Mouse (Mus musculus): ENCODE measurements around the gene Cdh3. TPM values are rescaled to one million over a fixed set of nuclear protein-coding genes. Genes with fewer than 3 reads are reported as not detected.

Gene Cdh3
- not detected in 2 replicates for total RNA-seq (2017)

DNA sequence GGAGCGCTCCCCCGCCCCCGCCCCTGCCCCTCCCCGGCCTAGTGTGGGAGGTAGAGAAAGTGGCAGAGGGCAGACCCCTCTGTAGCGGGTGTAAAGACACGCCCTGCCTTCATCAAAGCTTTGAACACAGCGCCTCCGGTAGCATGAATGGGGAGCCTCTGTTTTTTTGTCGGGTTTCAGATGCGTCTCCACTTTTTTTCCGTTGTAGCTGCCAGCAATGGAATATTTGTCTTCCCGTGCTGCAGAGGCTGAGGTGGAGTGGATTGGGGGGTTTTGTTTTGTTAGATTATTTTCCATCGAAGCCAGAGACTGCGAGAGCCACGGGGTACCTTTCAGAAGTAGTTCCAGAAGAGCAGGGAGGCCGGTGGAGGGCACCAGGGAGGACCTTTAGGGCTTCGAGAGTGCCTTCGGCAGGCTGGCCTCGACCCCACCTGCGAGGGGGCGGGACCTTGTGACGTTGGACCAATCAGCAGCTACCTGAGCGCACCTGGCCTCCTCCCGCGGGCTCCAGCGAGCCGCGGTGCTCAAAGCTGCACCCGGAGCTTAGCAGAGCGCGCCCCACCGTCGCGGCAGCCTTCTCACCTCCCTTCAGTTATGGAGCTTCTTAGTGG, at the start of gene Cdh3:
Gene Cdh3 (plus strand): TSS at position 527 of the 611 bp plus-strand sequence.
- no peak for ATAC-seq (ENCODE audit: extremely low read depth, insufficient number of reproducible peaks, low FRiP score, poor library complexity, severe bottlenecking)

DNA sequence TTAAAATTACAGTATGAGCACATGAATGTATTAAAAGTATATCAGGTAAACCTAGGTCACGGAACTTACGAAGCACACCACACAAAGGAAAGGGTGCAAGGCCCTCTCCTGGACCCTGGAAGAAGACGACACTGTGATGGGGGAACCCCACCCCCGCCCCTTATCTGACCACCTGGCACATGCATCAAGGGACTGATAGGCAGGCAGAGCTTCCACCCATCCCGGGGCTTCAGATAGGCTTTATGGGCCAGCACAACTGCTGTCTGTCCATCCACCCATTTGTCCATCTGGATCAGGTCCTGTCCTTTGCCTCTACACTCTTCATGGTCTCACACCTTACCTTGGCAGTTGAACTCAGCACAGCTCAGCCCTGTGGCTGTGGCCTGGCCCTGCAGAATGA, 48.6 kb upstream of the Cdh3 start:
- ATAC-seq (ENCODE audit: extremely low read depth, insufficient number of reproducible peaks, low FRiP score, poor library complexity, severe bottlenecking) = no peak

DNA sequence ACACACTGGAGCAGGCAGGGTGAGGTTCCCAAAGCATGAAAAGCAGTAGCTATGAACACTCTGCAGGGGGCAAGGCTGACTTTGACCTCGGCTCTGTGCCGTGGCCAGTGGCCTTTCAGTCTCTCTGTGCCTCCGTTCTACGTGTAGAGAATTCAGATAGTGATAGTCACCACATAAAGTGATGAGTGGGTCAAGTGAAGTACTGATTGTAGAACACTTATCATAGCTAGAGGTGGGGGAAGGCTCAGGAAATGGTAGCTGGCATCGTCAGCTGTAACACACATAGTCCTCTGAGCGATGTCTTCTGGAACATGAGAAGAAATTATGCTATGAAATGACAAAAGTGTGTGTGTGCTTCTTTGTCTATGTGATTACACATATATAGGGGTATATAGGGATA, 46.9 kb upstream of the Cdh3 start:
- no peak for ATAC-seq (ENCODE audit: extremely low read depth, insufficient number of reproducible peaks, low FRiP score, poor library complexity, severe bottlenecking)

DNA sequence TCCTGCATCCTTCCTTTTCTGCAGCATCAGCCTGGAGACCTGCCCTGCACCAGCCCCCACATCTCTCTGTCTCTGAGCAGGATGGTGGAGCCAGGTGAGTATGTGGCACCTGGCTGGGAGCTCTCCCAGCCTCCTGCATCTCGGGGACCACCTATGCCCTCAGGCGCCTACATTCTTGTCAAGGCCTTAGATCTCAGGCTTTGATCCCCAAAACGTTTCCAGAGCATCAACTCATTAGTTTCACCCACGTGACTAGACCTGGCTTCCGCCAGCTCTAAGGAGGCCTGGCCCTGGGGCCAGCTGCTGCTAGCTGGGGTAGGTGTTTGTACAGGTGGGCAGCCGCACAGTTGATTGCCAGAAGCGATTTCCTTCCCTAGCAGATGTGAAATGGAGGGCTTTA, 41.2 kb upstream of the Cdh3 start:
- no peak for ATAC-seq (ENCODE audit: extremely low read depth, insufficient number of reproducible peaks, low FRiP score, poor library complexity, severe bottlenecking)

DNA sequence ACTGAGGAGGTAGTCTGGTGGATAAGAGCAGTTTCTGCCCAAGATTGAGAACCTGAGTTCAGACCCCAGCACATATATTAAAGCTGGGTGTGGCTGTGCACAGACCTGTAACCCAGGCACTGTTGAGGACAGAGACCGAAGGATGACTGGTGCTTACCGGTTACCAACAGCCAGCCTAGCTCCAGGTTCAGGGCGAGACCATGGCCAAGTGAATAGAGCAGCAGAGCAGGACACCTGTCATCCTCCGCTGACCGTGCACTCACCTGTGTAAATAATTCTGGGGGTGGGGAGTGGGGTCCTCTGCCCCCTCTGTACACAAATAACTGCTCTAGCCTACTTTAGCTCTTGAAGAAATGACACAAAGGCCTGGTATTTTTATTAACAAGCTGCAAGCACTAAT, 36.7 kb upstream of the Cdh3 start:
- ATAC-seq (ENCODE audit: extremely low read depth, insufficient number of reproducible peaks, low FRiP score, poor library complexity, severe bottlenecking) = no peak

DNA sequence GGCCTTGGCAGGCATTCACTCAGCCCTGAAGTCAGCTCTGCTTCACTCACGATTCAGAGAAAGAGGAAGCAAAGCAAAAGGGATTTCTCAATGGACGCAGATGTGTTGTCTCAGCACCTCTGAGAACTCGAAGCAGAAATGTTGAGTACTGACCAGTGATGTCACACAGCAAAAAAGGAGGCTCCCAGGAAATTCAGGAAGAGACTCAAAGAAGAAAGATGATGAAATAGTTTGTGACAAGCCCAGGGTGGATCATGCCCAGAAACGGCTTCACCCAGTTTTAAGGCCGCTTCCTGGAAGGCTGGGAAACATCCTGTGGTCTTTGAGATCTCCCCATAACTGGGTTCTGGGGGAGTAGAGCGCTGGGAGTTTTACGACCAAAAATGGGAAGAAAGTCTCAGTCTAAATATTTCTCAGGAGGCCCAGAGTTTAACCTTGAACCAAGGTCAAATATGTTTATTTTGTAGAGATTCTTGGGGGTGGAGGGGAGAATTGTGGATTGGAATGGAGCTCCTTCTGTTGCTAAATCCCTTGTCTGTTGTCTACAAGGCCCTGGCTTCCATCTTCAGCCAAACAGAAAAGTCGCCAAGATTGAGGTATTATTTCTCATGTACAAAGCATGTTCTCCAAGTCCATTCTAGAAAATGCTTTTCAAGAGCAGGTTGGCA, 10.5 kb upstream of the Cdh3 start, which contains the start of gene 6030452D12Rik:
Gene 6030452D12Rik (plus strand): TSS at position 505 of the 668 bp plus-strand sequence.
- no peak for ATAC-seq (ENCODE audit: extremely low read depth, insufficient number of reproducible peaks, low FRiP score, poor library complexity, severe bottlenecking)

DNA sequence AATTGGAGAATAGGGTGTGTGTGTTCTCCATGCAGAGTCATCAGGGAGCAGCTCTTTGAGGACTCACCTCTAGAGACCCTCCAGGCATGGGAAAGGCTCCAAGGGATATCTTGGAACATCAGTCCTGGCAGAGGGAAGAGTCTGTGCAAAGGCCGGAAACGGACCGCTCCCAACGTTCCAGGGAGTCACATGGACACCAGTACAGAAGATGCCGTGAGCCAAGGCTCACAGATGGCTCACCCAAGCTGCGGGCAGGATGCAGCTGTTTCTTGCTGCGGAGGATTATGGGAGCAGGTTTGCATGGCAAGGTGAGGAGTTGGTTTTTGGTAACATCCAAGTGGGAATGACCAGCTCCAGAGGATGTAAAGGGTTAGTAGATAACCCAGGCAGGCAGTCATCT, 6.5 kb upstream of the Cdh3 start:
- no peak for ATAC-seq (ENCODE audit: extremely low read depth, insufficient number of reproducible peaks, low FRiP score, poor library complexity, severe bottlenecking)

DNA sequence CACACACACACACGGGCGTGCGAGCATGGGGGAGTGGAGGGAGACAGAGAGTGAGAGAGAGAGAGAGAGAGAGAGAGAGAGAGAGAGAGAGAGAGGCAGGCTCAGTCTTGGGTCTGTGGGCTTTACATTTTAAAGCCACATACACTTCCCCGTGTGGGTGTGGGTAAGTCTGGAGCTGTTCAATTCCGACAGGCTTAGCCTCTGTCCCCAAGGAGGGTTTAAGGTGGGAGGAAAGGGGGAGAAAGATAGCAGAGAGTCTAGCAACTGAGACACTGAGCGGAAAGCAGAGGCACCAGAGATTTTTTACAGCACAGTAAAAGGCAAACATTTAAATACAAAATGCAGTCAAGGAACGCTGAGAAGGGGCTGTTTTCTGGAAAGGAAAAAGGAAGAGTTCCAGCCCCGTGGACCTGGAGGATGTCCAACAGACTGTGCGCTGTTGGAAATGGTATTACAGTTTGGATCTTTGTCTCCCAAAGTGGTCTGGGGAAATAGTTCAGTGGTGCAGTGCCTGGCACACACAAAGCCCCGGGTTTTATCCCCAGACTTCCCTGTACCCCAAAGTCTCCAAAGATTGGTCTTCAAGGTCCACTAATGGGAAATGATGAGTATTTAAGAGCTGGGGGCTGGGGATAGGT, 5.2 kb upstream of the Cdh3 start:
- no peak for ATAC-seq (ENCODE audit: extremely low read depth, insufficient number of reproducible peaks, low FRiP score, poor library complexity, severe bottlenecking)

DNA sequence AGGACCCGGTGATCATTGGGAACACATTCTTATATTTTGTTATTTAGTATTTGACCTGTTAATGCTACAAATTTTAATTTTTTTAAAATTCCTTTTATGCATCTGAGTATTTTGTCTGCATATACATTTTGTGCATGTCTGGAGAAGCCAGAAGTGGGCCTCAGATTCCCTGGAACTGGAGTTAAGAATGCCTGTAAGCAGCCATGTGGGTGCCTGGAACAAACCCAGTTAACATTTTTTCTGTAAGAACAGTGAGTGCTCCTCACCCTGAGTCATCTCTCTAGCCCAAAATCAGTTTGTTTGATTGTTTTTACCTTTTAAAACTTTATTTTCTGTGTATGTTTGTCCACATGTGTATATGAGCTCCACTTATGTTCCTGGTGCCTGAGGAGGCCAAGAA, 4.6 kb upstream of the Cdh3 start:
- no peak for ATAC-seq (ENCODE audit: extremely low read depth, insufficient number of reproducible peaks, low FRiP score, poor library complexity, severe bottlenecking)

DNA sequence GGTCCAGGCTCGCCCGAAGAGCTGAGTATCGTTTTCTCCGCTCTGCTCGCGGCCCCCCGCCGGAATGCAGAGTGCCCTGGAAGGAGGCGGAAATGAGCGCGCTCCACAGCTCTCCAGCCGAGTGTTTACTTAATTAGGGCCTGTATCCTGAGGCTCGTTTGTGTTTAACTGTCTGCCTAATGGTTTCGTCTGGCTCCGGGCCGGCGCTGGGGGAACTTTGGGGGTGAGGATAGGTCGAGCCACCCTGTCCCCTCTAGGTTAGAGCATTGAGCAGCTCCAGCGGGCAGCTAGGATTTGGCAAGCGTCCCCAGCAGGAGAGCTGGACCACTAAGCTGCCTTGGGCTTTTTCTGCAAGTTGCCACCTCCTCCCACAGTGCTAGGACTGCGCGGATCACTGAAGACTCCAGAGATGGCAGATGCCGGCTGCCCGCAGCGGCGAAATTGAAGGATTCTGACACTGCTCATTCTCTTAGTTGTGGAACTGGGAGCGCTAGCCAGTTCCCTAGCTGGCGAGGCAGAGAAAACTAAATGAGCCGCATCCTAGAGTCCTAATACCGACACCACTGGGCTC, 2.8 kb upstream of the Cdh3 start:
- ATAC-seq (ENCODE audit: extremely low read depth, insufficient number of reproducible peaks, low FRiP score, poor library complexity, severe bottlenecking) = no peak

DNA sequence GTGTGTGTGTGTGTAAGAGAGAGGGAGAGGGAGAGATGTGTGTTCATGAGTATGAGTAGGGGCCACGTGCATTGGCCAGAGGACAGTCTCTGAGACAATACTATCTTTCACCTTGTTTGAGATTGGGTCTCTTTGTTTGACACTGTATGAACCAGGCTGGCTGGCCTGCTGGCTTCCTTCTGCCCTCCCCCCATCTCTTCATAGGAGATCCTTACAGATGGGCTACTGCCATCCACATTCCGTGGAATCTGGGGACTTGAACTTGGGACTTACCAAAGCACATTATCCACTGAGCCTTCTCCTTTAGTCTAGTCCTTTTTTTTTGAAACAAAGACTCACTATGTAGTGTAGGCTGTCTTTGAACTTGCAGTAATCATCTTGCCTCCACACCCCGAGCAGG, 2.2 kb upstream of the Cdh3 start:
- no peak for ATAC-seq (ENCODE audit: extremely low read depth, insufficient number of reproducible peaks, low FRiP score, poor library complexity, severe bottlenecking)

DNA sequence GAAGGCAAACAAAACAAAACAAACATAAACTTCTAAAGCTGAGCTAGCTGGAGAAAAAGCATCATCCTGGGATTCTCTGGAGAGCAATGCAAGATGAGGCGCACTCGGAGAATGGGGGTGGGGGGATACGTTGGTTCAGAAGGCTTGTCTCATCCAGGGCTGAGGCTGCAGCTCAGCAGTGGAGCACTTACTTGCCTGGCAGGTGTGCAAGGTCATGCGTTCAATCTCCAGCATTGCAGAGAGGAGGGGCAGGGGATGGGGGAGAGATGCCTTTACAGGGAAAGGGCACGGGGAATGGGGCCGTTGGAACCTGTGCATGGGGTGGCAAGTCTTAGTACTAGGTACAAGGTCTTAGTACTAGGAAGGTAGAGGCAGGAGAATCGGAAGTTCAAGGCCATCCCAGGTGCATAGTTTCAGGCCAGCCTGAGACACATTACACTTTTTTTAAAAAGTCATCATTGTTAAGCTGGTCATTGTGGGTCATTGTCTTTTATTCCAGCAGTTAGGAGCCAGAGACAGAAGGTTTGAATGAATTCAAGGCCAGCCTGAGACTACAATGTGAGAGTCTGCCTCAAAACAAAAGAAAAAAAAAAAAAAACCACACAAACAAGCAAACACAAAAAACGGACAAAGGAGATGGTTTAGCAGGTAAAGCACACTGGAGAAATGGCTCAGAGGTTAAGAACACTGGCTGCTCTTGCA, 1.5 kb upstream of the Cdh3 start:
- ATAC-seq (ENCODE audit: extremely low read depth, insufficient number of reproducible peaks, low FRiP score, poor library complexity, severe bottlenecking) = no peak

DNA sequence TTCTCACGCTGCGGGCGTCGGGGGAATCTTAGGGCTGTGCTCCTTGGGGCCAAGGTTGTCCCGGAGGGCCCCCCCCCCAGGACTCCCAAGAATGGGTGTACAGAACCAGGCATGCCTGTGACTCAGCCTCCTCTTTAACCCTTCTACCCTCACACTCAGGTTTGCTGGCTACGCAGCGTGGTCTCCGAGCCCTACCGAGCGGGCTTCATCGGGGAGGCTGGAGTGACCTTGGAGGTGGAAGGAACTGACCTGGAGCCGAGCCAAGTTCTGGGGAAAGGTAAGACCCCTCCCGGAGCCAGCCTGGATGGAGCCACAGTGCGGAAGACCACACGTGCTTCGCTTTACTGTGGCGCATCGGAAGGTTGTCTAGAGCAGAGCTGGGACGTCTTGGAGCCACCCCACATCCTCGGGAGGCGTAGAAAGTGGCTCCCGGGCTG, 392 bp downstream of the Cdh3 start:
- no peak for ATAC-seq (ENCODE audit: extremely low read depth, insufficient number of reproducible peaks, low FRiP score, poor library complexity, severe bottlenecking)

DNA sequence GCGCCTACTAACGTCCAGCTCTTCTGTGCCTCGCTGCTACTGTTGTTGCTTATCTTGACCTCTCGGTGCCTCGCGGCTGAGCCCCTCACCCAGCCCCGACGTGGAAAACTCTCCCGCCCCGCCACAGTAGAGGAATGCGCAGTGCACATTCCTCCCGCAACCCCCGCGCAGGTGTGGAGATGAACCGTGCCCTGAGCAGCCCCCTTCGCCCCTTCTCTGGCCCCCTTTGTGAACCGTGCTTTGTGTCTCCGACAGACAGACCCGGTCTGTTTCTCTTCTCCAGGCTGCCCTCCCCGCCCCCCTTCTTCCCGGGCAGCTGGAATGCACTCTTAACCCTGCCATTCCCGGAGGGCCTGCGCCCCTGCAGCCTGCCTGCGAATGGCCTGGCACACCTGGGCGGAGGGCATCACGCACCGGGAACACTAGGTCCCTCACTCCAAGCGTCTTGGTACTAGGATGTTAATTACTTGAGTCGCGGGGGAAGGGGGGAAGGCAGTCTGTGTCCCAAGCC, 895 bp downstream of the Cdh3 start:
- no peak for ATAC-seq (ENCODE audit: extremely low read depth, insufficient number of reproducible peaks, low FRiP score, poor library complexity, severe bottlenecking)

DNA sequence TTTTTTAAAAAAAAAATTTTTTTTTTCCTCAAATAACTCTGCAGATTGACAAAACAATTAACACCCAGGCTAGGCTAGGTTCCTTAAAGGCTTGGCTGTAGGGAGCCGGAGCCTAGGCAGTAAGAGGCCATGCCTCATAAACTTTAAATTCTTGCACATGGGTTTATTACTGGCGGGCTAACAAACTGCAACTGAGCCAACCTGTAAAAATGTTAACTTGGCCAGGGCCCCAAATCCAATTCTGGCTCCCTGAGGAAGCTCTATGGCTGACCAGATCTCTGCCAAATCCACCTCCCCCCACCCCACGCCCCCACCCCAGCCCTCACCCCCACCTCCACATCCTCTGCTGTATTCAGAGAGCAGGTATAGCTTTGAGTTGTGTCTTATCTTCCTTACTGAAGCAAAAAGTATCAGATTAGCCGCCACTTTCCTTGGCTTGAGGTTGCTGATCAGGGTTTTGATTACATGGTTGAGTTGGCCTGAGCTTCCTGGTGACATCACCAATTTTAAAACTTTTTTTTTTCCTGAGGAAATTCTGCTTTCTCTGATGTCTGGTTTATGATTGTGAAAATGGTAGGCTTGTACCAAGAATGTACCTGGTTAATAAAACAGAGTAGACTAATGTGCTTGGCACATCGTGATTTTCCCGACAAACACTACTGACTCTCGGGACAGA, 1.9 kb downstream of the Cdh3 start:
- ATAC-seq (ENCODE audit: extremely low read depth, insufficient number of reproducible peaks, low FRiP score, poor library complexity, severe bottlenecking) = no peak

DNA sequence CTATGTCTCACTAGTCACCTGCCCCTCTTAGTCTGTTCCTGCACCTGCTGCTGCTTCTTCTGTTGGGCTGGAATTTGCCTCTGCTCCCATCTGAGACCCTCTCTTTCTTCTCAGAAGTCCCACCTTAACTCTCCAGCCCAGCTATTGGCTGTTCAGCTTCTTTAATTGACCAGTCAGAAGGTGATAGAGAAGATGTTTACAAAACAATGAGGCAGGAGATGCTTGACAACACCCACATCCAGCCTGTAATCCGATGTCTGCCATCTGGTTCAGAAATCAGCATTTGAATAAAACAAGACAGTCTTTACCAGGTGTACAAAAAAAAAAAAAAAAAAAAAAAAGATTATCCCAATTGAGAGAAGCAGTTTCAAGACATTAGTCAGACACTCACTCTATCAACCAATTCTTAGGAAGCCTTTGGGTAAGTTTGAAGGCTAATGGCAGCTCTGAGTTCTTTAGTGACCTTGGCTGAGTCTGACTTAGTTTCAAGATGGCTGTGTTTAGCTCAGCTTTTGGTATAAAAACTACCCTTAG, 5.3 kb downstream of the Cdh3 start:
- no peak for ATAC-seq (ENCODE audit: extremely low read depth, insufficient number of reproducible peaks, low FRiP score, poor library complexity, severe bottlenecking)

DNA sequence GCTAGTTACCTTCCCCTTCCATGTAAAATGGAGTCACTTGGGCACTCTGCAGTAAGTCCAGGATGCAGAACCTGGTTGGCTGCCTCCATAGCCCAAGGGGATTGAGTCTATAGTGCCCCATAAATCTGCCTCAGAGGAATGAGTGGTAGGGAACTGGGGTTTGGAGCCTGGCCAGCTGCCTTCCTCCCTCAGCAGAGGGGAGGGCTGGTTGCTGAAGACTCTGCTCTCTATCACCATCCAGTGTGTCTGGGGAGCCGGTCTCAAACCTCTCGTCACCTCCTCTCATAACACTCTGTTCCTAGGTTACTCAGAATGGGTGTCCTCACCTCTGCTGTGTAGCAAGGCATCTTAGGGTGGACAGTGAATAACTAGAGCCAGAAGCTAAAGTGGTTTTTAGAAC, 5.9 kb downstream of the Cdh3 start:
- no peak for ATAC-seq (ENCODE audit: extremely low read depth, insufficient number of reproducible peaks, low FRiP score, poor library complexity, severe bottlenecking)

DNA sequence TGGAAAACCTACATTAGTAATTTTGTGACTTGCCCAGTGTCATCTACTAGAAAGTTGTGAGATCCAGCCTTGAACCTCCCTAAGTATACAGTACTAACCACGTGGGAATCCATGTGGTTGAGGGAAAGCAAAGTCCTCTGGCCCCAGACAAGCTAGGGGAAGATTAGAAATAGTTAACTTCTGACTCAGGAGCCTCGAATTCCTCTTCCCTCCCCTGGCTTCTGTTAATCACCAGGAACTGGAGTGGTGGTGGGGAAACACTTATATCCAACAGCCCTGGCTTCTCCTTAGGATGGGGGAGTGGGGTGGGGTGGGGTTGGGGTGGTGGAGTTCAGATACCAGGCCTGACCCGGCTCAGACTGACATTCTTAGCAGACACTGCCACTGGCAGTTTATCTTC, 8.1 kb downstream of the Cdh3 start:
- no peak for ATAC-seq (ENCODE audit: extremely low read depth, insufficient number of reproducible peaks, low FRiP score, poor library complexity, severe bottlenecking)

DNA sequence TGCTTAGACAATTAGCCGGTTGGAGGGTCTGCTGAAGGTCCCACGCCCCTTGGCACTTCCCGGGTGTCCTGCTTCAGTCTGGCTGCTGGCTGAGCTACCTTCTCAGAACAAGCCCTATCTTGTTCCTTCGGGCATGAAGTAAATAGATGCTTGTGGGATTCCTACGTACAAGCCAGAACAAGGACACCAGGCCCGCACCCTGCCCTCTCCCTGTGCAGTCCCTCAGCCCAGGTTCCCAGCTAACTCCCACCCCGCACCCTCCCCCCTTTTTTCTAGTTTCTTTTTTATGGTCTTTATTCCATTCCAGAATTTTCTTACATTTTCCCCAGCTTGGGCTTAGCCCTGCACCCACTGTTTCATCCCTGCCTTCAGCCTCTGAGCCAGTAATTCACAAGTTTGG, 9.9 kb downstream of the Cdh3 start:
- no peak for ATAC-seq (ENCODE audit: extremely low read depth, insufficient number of reproducible peaks, low FRiP score, poor library complexity, severe bottlenecking)
